Mouse (Mus musculus): ENCODE results near the gene Trpc5os. TPM values are rescaled to one million over a fixed set of nuclear protein-coding genes. Genes with fewer than 3 reads are reported as not detected.

Gene Trpc5os
- polyA plus RNA-seq (2012; rRNA removed): 0.02 and 0.04 TPM in 2 replicates

DNA sequence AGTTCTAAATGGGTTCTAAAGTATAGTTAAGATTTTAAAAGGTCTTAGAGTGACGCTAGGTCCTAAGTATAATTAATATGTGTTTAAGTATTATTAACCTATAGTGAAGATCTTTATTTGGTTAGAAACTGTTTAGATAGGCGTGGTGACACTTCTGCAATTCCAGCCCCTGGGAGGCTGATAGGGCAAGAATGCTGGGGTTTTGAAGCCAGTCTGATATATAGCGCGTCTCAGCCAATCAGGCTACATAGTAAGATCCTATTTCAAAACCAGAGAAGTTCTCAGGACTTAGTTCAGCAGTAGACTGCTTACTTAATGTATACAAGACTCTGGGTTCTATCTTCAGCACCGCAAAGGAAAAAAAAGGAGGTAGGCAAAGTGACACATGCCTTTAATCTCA is at the start of gene Trpc5os:
TSS of gene Trpc5os (plus strand) at position 301 of the 400 bp plus-strand sequence.
- TF ChIP-seq CTCF (IDR thresholded peaks at IDR 0.05; ENCODE audit: extremely low read depth, insufficient read depth, low read length) (no peak), POLR2A (IDR thresholded peaks at IDR 0.05; ENCODE audit: extremely low read depth, insufficient read depth, low read length) (no peak)
- no peak within 1 kb of the TSS for H3K4me3 ChIP-seq (ENCODE audit: insufficient read depth, low read length)
- no peaks in the 10 kb centered on the region for H3K4me1 ChIP-seq (ENCODE audit: control insufficient read depth, insufficient read depth, low read length)
- no peak within 1 kb of the TSS for H3K27ac ChIP-seq (ENCODE audit: insufficient read depth, low read length)

- no peak for TF ChIP-seq POLR2A (IDR thresholded peaks at IDR 0.05; ENCODE audit: extremely low read depth, insufficient read depth, low read length)
- no peak for TF ChIP-seq CTCF (IDR thresholded peaks at IDR 0.05; ENCODE audit: extremely low read depth, insufficient read depth, low read length)
- Histone ChIP-seq H3K27ac (ENCODE audit: insufficient read depth, low read length) (no peak overlapping the region), H3K4me3 (ENCODE audit: insufficient read depth, low read length) (no peak overlapping the region), H3K4me1 (ENCODE audit: control insufficient read depth, insufficient read depth, low read length) (no peaks in the 10 kb centered on the region)
Measured at GRCm38 (mm10) chrX:144408036-144408435, 48.3 kb upstream of the Trpc5os start.

- Histone ChIP-seq H3K4me1 (ENCODE audit: control insufficient read depth, insufficient read depth, low read length) (no peaks in the 10 kb centered on the region), H3K27ac (ENCODE audit: insufficient read depth, low read length) (no peak overlapping the region), H3K4me3 (ENCODE audit: insufficient read depth, low read length) (no peak overlapping the region)
- no peak for TF ChIP-seq CTCF (IDR thresholded peaks at IDR 0.05; ENCODE audit: extremely low read depth, insufficient read depth, low read length)
- no peak for TF ChIP-seq POLR2A (IDR thresholded peaks at IDR 0.05; ENCODE audit: extremely low read depth, insufficient read depth, low read length)
Measured at GRCm38 (mm10) chrX:144420259-144420658, 36.1 kb upstream of the Trpc5os start.

DNA sequence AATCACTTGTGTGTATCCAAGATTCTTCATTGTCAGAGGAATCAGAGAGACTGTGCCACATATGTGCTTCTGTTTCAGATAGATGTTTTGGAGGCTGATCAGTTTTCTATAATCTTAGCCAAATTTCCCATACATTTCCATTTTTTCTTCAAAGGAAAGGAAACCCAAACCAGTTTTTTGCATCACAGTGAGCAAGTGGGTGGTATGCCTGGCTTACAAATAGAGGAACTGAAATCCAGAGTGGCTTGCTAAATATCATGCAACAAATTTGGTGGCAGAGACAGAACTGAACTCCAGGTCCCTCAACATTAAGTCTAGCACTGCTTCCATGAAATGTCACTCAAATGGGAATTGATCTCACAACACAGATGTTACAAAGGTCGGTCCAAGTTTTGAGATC is 35.3 kb upstream of the Trpc5os start:
- H3K4me1 ChIP-seq (ENCODE audit: control insufficient read depth, insufficient read depth, low read length): no peaks in the 10 kb centered on the region
- no peak overlapping the region for H3K4me3 ChIP-seq (ENCODE audit: insufficient read depth, low read length)
- no peak overlapping the region for H3K27ac ChIP-seq (ENCODE audit: insufficient read depth, low read length)
- TF ChIP-seq CTCF (IDR thresholded peaks at IDR 0.05; ENCODE audit: extremely low read depth, insufficient read depth, low read length) (no peak), POLR2A (IDR thresholded peaks at IDR 0.05; ENCODE audit: extremely low read depth, insufficient read depth, low read length) (no peak)

GRCm38 (mm10) chrX:144423848-144424247 is 32.5 kb upstream of the Trpc5os start:
- Histone ChIP-seq H3K27ac (ENCODE audit: insufficient read depth, low read length) (no peak overlapping the region), H3K4me3 (ENCODE audit: insufficient read depth, low read length) (no peak overlapping the region), H3K4me1 (ENCODE audit: control insufficient read depth, insufficient read depth, low read length) (no peaks in the 10 kb centered on the region)
- TF ChIP-seq CTCF (IDR thresholded peaks at IDR 0.05; ENCODE audit: extremely low read depth, insufficient read depth, low read length) (no peak), POLR2A (IDR thresholded peaks at IDR 0.05; ENCODE audit: extremely low read depth, insufficient read depth, low read length) (no peak)

- Histone ChIP-seq H3K27ac (ENCODE audit: insufficient read depth, low read length) (no peak overlapping the region), H3K4me3 (ENCODE audit: insufficient read depth, low read length) (no peak overlapping the region), H3K4me1 (ENCODE audit: control insufficient read depth, insufficient read depth, low read length) (no peaks in the 10 kb centered on the region)
- TF ChIP-seq CTCF (IDR thresholded peaks at IDR 0.05; ENCODE audit: extremely low read depth, insufficient read depth, low read length) (no peak), POLR2A (IDR thresholded peaks at IDR 0.05; ENCODE audit: extremely low read depth, insufficient read depth, low read length) (no peak)
Measured at GRCm38 (mm10) chrX:144464416-144464815, 8.0 kb downstream of the Trpc5os start.

- Histone ChIP-seq H3K4me1 (ENCODE audit: control insufficient read depth, insufficient read depth, low read length) (no peaks in the 10 kb centered on the region), H3K4me3 (ENCODE audit: insufficient read depth, low read length) (no peak overlapping the region), H3K27ac (ENCODE audit: insufficient read depth, low read length) (no peak overlapping the region)
- no peak for TF ChIP-seq CTCF (IDR thresholded peaks at IDR 0.05; ENCODE audit: extremely low read depth, insufficient read depth, low read length)
- TF ChIP-seq POLR2A (IDR thresholded peaks at IDR 0.05; ENCODE audit: extremely low read depth, insufficient read depth, low read length): no peak
Measured at GRCm38 (mm10) chrX:144491394-144491793, 35.0 kb downstream of the Trpc5os start.

- Histone ChIP-seq H3K4me3 (ENCODE audit: insufficient read depth, low read length) (no peak overlapping the region), H3K4me1 (ENCODE audit: control insufficient read depth, insufficient read depth, low read length) (no peaks in the 10 kb centered on the region), H3K27ac (ENCODE audit: insufficient read depth, low read length) (no peak overlapping the region)
- TF ChIP-seq CTCF (IDR thresholded peaks at IDR 0.05; ENCODE audit: extremely low read depth, insufficient read depth, low read length) (no peak), POLR2A (IDR thresholded peaks at IDR 0.05; ENCODE audit: extremely low read depth, insufficient read depth, low read length) (no peak)
Measured at GRCm38 (mm10) chrX:144523239-144523638, 66.9 kb downstream of the Trpc5os start.

- TF ChIP-seq CTCF (IDR thresholded peaks at IDR 0.05; ENCODE audit: extremely low read depth, insufficient read depth, low read length): no peak
- TF ChIP-seq POLR2A (IDR thresholded peaks at IDR 0.05; ENCODE audit: extremely low read depth, insufficient read depth, low read length): no peak
- H3K27ac ChIP-seq (ENCODE audit: insufficient read depth, low read length): no peak overlapping the region
- no peaks in the 10 kb centered on the region for H3K4me1 ChIP-seq (ENCODE audit: control insufficient read depth, insufficient read depth, low read length)
- H3K4me3 ChIP-seq (ENCODE audit: insufficient read depth, low read length): no peak overlapping the region
Measured at GRCm38 (mm10) chrX:144526042-144526441, 69.7 kb downstream of the Trpc5os start.

Other genes with a start within 250 kb of the Trpc5os start
- gene Alg13, start 138.8 kb upstream of the Trpc5os start, polyA plus RNA-seq (2012; rRNA removed): 9.6 and 10.0 TPM in 2 replicates
- gene Trpc5, start 231.6 kb downstream of the Trpc5os start, polyA plus RNA-seq (2012; rRNA removed): 3.4 and 3.9 TPM in 2 replicates
- 1.6 and 1.7 TPM in 2 replicates for gene Rtl4, start 232.3 kb downstream of the Trpc5os start, polyA plus RNA-seq (2012; rRNA removed)

Measured in cortical plate, adult 2 months (tissue).